Mouse (Mus musculus) ES-Bruce4 (cell line): ENCODE results near the gene Syndig1. TPM values are rescaled to one million over a fixed set of nuclear protein-coding genes. Genes with fewer than 3 reads are reported as not detected.

Experiments
- H3K27ac ChIP-seq: 2 replicates; pipeline ENCODE4 v1.5.1; 2012; ENCODE audit warnings: low read length, inconsistent platforms; ENCODE audit not compliant: insufficient read depth
- H3K27me3 ChIP-seq: 2 replicates; pipeline ENCODE4 v1.6.1; 2012; ENCODE audit warnings: mild to moderate bottlenecking, low read length, inconsistent platforms; ENCODE audit not compliant: control insufficient read depth, poor library complexity, insufficient read depth, severe bottlenecking
- H3K36me3 ChIP-seq: 2 replicates; pipeline ENCODE4 v1.6.1; 2012; ENCODE audit warnings: inconsistent platforms, mild to moderate bottlenecking, low read length, moderate library complexity; ENCODE audit not compliant: control insufficient read depth, poor library complexity, insufficient read depth, severe bottlenecking
- H3K4me1 ChIP-seq: one replicate; pipeline ENCODE4 v1.8.1; 2011; ENCODE audit warnings: low read length; ENCODE audit not compliant: control insufficient read depth, insufficient read depth
- H3K4me3 ChIP-seq: 2 replicates; pipeline ENCODE4 v1.5.1; 2011; ENCODE audit warnings: low read depth, mild to moderate bottlenecking, low read length
- H3K9ac ChIP-seq: 2 replicates; pipeline ENCODE4 v1.6.1; 2012; ENCODE audit warnings: low read depth, mild to moderate bottlenecking, inconsistent platforms; ENCODE audit not compliant: poor library complexity, severe bottlenecking
- H3K9me3 ChIP-seq: replicated peaks from 2 replicates; pipeline ENCODE4 v1.6.1; 2012; ENCODE audit warnings: mild to moderate bottlenecking, low read length, inconsistent platforms; ENCODE audit not compliant: control insufficient read depth, poor library complexity, insufficient read depth, severe bottlenecking
- CTCF ChIP-seq: IDR thresholded peaks from one replicate; pipeline ENCODE4 v1.8.1; 2011; ENCODE audit warnings: low read depth, low read length
- EP300 ChIP-seq: IDR thresholded peaks from 2 replicates; pipeline ENCODE4 v1.6.1; 2011; ENCODE audit warnings: low read depth, low read length; ENCODE audit not compliant: insufficient read depth
- POLR2A ChIP-seq: IDR thresholded peaks from one replicate; pipeline ENCODE4 v1.8.1; 2011; ENCODE audit warnings: low read length; ENCODE audit not compliant: insufficient read depth
- polyA plus RNA-seq: library from polyadenylated mRNA; stranded (reverse); fragments of >200 nt; gene quantifications from 2 replicates; pipeline ENCODE4 v1.2.4, GENCODE M21; 2011; ENCODE audit warnings: low read depth; ENCODE audit not compliant: missing spikeins, insufficient read depth, insufficient read length

The Syndig1 gene
- polyA plus RNA-seq, 1 experiment: 0.58 TPM

DNA sequence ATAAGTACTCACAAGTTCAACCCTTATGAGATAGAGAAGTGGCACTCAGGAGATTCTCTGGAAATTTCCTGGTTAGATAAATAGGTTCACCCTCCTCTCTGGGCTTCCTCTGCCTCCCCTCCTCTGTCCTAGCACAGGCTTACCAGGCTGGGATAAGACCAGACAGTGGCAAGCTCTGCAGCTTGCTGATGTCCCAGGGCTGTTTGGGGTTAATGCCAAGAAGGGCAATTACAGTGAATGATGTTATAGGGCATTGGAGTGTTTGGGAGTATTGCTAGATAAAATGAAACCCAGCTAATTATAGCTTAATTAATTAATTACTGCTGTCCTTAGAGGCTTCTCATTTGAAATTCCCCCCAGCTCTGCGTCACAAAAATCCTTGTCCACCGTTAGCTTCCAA lies 171.6 kb downstream of the Syndig1 start:
- H3K4me1 ChIP-seq: no peaks in the 10 kb centered on the region
- no peak overlapping the region for H3K4me3 ChIP-seq
- H3K9me3 ChIP-seq: no peaks in the 10 kb centered on the region
- TF ChIP-seq EP300 (no peak), POLR2A (no peak), CTCF (no peak)
- no peaks in the 10 kb centered on the region; the same call in 1 of the 2 replicates for H3K27me3 ChIP-seq
- no peak overlapping the region for H3K9ac ChIP-seq
- H3K27ac ChIP-seq: no peak overlapping the region
- no peaks in the 10 kb centered on the region for H3K36me3 ChIP-seq

DNA sequence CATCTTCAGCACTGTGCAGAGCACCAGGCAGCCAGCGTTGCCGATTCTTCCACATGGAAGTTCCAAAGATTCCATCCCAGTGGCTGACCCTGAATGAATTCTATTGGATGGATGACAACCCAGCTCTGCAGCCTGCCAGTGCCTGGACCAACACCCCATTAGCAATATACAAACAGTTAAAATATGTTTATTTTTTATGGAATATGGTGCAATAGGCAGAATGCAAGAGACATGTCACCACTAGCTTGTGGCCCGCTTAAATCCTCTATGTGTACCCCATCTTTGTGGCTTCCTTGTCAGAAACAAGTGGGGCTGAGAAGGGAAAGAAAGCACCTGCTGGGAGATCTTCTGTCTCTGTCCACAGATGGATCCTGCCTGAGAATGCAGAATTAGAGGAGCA lies 174.5 kb downstream of the Syndig1 start:
- Histone ChIP-seq H3K4me1 (no peaks in the 10 kb centered on the region), H3K27me3 (no peaks in the 10 kb centered on the region; the same call in 1 of the 2 replicates), H3K36me3 (no peaks in the 10 kb centered on the region), H3K9ac (no peak overlapping the region), H3K9me3 (no peaks in the 10 kb centered on the region), H3K27ac (no peak overlapping the region), H3K4me3 (no peak overlapping the region)
- TF ChIP-seq CTCF (no peak), POLR2A (no peak), EP300 (no peak)

DNA sequence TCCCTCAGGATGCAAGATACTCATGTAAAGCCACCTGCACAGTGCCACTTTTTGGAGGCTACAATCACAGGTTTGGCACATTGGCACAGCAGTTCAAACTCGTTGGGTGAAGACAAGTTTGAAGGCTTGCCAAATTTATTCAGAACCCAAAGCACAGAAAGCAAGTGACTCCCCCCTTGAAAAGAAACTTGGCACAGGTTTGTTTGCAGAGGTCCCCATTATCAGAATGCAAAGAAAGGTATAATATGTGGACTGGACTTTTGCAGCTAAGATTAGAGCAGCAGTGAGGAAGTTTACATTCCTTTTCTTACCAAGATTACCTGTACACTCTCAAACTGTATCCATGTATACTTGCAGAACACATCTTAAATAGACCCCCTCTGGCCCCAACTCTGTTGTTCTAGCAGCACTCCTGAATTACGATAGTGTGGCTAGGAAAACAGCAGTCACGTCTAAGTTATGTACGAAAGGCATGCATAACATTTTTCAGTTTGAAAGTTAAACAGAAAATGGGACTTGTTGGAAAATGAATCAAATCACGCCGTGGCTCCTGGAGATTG lies 183.9 kb downstream of the Syndig1 start:
- no peaks in the 10 kb centered on the region for H3K36me3 ChIP-seq
- no peaks in the 10 kb centered on the region for H3K4me1 ChIP-seq
- no peak overlapping the region for H3K27ac ChIP-seq
- peaks cover 4% of the 10 kb centered on the region for H3K9me3 ChIP-seq
- H3K4me3 ChIP-seq: no peak overlapping the region
- H3K27me3 ChIP-seq: no peaks in the 10 kb centered on the region
- no peak overlapping the region for H3K9ac ChIP-seq
- no peak for TF ChIP-seq CTCF
- TF ChIP-seq EP300: no peak
- no peak for TF ChIP-seq POLR2A

- Histone ChIP-seq H3K4me1 (no peaks in the 10 kb centered on the region), H3K27ac (no peak overlapping the region), H3K9ac (no peak overlapping the region), H3K36me3 (no peaks in the 10 kb centered on the region), H3K27me3 (no peaks in the 10 kb centered on the region), H3K9me3 (peaks cover 4% of the 10 kb centered on the region), H3K4me3 (no peak overlapping the region)
- TF ChIP-seq EP300: no peak
- TF ChIP-seq POLR2A: no peak
- no peak for TF ChIP-seq CTCF
These were observed 184.8 kb downstream of the Syndig1 start for GRCm38 (mm10) chr2:150013785-150014184.

DNA sequence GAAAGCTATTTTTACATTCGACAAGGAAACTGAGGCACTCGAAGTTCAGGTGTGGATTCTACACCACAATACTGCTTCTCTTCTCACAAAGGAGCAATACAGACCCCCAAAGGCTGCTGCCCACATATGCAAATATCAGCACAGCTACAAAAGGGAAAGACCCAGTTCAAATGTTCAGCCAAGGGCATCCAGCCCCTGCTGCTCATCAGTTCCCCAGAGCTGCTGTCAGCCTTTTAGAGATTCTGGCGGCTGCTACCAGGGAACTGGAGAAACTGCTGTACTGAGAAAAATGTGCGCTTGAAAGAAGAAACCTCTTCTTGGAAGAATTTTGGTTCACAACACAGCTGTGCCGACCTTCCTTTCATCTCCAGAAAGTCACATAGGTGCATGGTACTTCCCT lies 187.3 kb downstream of the Syndig1 start:
- H3K9ac ChIP-seq: no peak overlapping the region
- no peaks in the 10 kb centered on the region for H3K4me1 ChIP-seq
- no peak overlapping the region for H3K4me3 ChIP-seq
- peaks cover 4% of the 10 kb centered on the region; the same call in 1 of the 2 replicates for H3K9me3 ChIP-seq
- no peaks in the 10 kb centered on the region for H3K36me3 ChIP-seq
- no peaks in the 10 kb centered on the region for H3K27me3 ChIP-seq
- no peak overlapping the region for H3K27ac ChIP-seq
- TF ChIP-seq EP300 (no peak), POLR2A (no peak), CTCF (no peak)

DNA sequence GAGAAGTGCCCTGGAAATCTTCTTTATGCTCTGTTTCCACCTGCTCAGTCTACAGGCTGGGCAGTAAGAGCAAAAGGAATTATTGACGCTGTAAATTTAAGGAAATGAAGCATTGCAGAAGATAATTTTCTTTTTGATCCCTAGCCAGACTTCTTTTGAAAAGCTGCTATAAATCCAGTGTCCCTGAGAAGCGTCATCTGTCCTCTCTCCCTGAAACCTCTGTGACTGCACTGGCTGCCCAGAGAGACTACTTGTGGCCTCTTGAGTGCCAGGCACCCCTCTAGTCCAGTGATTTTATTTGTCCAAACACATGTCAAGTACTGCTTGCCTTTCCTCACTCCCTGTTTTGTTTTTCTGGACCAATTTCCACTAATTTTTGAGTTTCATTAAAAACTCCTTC lies 191.7 kb downstream of the Syndig1 start:
- no peak overlapping the region for H3K9ac ChIP-seq
- no peaks in the 10 kb centered on the region for H3K4me1 ChIP-seq
- no peak overlapping the region for H3K27ac ChIP-seq
- no peaks in the 10 kb centered on the region for H3K27me3 ChIP-seq
- TF ChIP-seq POLR2A: no peak
- TF ChIP-seq EP300: no peak
- TF ChIP-seq CTCF: no peak
- H3K36me3 ChIP-seq: no peaks in the 10 kb centered on the region
- peaks cover 4% of the 10 kb centered on the region; the same call in 1 of the 2 replicates for H3K9me3 ChIP-seq
- no peak overlapping the region for H3K4me3 ChIP-seq
